Mouse (Mus musculus) neural tube, embryonic 12.5 days (tissue): ENCODE results near the gene Sstr2. TPM values are rescaled to one million over a fixed set of nuclear protein-coding genes. Genes with fewer than 3 reads are reported as not detected.
A peak's percentile ranks its signal among the peaks of the same experiment; 100 is the strongest.

Experiments
- ATAC-seq: fragments of 200-750 bp; cut with Nextera tagmentation; 2 replicates; pipeline ENCODE4 v1.8.0; 2017; ENCODE audit warnings: low read depth, mild to moderate bottlenecking, moderate TSS enrichment, moderate library complexity; ENCODE audit not compliant: low FRiP score
- H3K27ac ChIP-seq: fragments of 300-500 bp; sonication (generic); 2 replicates; pipeline ENCODE4 v1.5.1; 2016
- H3K27me3 ChIP-seq: fragments of 300-500 bp; sonication (generic); replicated peaks from 2 replicates; pipeline ENCODE4 v1.6.1; 2016; ENCODE audit warnings: mild to moderate bottlenecking
- H3K36me3 ChIP-seq: fragments of 300-500 bp; sonication (generic); 2 replicates; pipeline ENCODE4 v1.6.1; 2016; ENCODE audit warnings: mild to moderate bottlenecking
- H3K4me1 ChIP-seq: fragments of 300-500 bp; sonication (generic); 2 replicates; pipeline ENCODE4 v1.6.1; 2016
- H3K4me2 ChIP-seq: fragments of 300-500 bp; sonication (generic); replicated peaks from 2 replicates; pipeline ENCODE4 v1.6.1; 2016; ENCODE audit warnings: mild to moderate bottlenecking
- H3K4me3 ChIP-seq: fragments of 300-500 bp; sonication (generic); 2 replicates; pipeline ENCODE4 v1.5.1; 2016
- H3K9ac ChIP-seq: fragments of 300-500 bp; sonication (generic); 2 replicates; pipeline ENCODE4 v1.6.1; 2016; ENCODE audit warnings: mild to moderate bottlenecking
- H3K9me3 ChIP-seq: fragments of 300-500 bp; sonication (generic); 2 replicates; pipeline ENCODE4 v1.6.1; 2016; ENCODE audit warnings: mild to moderate bottlenecking
- WGBS: fragments of 180-500 bp; shearing (Covaris S2); methylation state at CpG from one replicate; pipeline ENCODE4 v1.1.7; 2016; 5-methylcytosine and 5-hydroxymethylcytosine counted together
- polyA plus RNA-seq: library from polyadenylated mRNA; unstranded; fragments of >200 nt; fragmentation: Nextera tagmentation; extraction: Ambion mirVana; gene quantifications from 2 replicates; pipeline ENCODE4 v1.2.1, GENCODE M21; 2016

Sstr2 gene
- polyA plus RNA-seq, 1 experiment from 2014 or later = 27.6 TPM

DNA sequence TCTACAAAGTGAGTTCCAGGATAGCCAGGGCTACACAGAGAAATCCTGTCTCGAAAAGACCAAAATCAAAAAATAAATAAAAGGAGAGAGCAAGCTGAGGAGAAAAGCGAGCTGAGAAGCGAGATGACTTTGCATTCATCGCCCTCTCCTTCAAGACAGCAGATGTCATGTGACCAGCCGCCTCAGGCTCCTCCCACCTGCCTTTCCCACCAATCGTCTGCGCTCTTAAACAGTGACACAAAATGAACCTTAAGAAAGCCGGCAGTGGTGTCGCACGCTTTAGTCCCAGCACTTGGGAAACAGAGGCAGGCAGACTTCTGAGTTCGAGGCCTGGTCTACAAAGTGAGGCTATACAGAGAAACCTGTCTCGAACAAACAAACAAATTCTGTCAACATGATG is 11.6 kb upstream of the Sstr2 start:
- Histone ChIP-seq H3K4me3 (no peak overlapping the region), H3K4me2 (no peak overlapping the region), H3K36me3 (no peaks in the 10 kb centered on the region), H3K9me3 (peaks cover 11% of the 10 kb centered on the region; the same call in 1 of the 2 replicates), H3K27me3 (no peaks in the 10 kb centered on the region), H3K27ac (no peak overlapping the region), H3K9ac (no peak overlapping the region), H3K4me1 (peaks cover 10% of the 10 kb centered on the region)
- 94% methylated on average over 12 of the region's 12 CpGs for WGBS
- no peak for ATAC-seq

GRCm38 (mm10) chr11:113609581-113609980 is 9.6 kb upstream of the Sstr2 start:
- Histone ChIP-seq H3K4me3 (no peak overlapping the region), H3K27ac (no peak overlapping the region), H3K9ac (no peak overlapping the region), H3K4me2 (no peak overlapping the region), H3K36me3 (no peaks in the 10 kb centered on the region), H3K9me3 (peaks cover 6% of the 10 kb centered on the region; the same call in 1 of the 2 replicates), H3K27me3 (no peaks in the 10 kb centered on the region), H3K4me1 (peaks cover 10% of the 10 kb centered on the region)
- 83% methylated on average over 5 of the region's 5 CpGs for WGBS
- ATAC-seq = no peak

DNA sequence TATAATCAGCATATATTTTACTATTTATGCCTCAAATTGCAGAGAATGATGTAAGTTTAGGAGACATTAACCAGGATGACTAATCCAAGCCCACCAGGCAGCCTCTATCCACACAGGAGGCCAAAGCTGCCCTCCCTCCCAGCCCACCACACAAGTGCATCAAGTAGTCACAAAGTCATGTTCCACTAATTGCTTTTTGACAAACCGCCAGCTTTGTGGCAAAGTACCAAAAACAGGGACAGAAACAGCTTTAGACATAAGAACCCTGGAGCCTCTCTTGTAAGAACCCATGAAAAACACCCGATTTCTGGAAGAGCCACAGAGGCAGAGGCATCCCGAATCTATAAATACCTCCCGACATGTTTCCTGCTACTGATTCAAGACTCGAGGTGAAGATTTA is 8.9 kb upstream of the Sstr2 start:
- WGBS = 74% methylated on average over 5 of the region's 5 CpGs
- no peak overlapping the region for H3K9ac ChIP-seq
- peaks cover 6% of the 10 kb centered on the region; the same call in 1 of the 2 replicates for H3K9me3 ChIP-seq
- peaks cover 10% of the 10 kb centered on the region for H3K4me1 ChIP-seq
- H3K36me3 ChIP-seq = no peaks in the 10 kb centered on the region
- H3K27me3 ChIP-seq = no peaks in the 10 kb centered on the region
- ATAC-seq = no peak
- no peak overlapping the region for H3K4me3 ChIP-seq
- H3K4me2 ChIP-seq = no peak overlapping the region
- no peak overlapping the region for H3K27ac ChIP-seq

DNA sequence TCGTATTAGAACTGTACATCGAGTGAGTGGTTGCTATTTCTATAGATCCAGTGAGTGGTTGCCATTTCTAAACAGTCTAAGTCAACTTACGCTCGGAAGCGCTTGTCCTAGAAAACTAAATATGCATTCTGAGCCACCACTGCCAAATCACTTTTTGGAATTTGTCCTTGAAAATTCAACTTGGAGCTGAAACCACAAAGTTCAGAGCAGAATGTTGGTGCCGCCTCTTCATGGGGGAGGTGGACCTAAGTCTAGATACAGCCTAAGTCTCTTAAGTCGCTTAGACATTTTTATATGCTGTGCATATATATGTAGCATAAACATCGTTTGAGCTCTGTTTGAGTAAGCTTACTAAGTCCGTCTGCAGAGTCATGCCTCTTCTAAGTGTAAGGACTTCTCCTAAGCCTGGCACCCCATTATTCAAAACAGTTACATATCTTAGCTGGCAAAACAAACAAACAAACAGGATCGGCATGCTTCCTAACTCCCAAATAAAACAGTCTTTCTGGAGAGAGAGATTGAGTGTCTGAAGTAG is 8.0 kb upstream of the Sstr2 start:
- whole genome bisulfite sequencing = 89% methylated on average over 10 of the region's 10 CpGs
- peak overlapping the region; percentile 41; the same call in 1 of the 2 replicates for H3K4me2 ChIP-seq
- H3K27ac ChIP-seq = peak overlapping the region; percentile 68; the same call in 1 of the 2 replicates

GRCm38 (mm10) chr11:113611664-113612611 is 7.2 kb upstream of the Sstr2 start:
- Histone ChIP-seq H3K9me3 (0 out of 2 replicates have a peak, but pooled peaks cover under 1% of the 10 kb centered on the region), H3K36me3 (no peaks in the 10 kb centered on the region), H3K4me2 (peak overlapping the region; percentile 41), H3K4me1 (peaks cover 10% of the 10 kb centered on the region), H3K27ac (peak overlapping the region; percentile 68), H3K27me3 (no peaks in the 10 kb centered on the region), H3K9ac (0 out of 2 replicates have a peak overlapping the region, but pooled peaks have one; percentile 26), H3K4me3 (no peak overlapping the region)
- WGBS = 9% methylated on average over 24 of the region's 24 CpGs
- peak; percentile 89 for ATAC-seq

More for the DNA sequence above, 8.0 kb upstream of the Sstr2 start:
- H3K9me3 ChIP-seq = peaks cover 5% of the 10 kb centered on the region; the same call in 1 of the 2 replicates
- peaks cover 10% of the 10 kb centered on the region for H3K4me1 ChIP-seq
- no peaks in the 10 kb centered on the region for H3K36me3 ChIP-seq
- no peaks in the 10 kb centered on the region for H3K27me3 ChIP-seq
- H3K4me3 ChIP-seq = no peak overlapping the region
- ATAC-seq = no peak
- H3K9ac ChIP-seq = no peak overlapping the region

DNA sequence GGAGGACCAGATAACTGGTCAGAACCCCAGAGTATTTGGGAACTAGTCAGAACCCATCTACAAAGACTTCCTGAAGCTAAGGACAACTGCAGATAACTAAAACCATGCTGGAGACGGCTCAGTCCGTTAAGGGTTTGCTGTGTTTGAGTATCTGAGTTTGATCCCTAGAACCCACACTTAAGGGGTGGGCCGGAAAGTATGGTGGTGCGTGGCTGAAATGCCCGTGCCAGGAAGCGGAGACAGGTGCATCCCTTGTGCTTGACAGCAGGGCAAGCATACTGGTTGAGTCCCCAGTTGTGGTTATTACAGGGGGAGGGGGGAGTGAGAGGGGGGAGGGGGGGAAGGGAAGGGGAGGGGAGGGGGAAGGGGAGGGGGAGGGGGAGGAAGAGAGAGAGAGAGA is 4.7 kb upstream of the Sstr2 start:
- H3K4me2 ChIP-seq = no peak overlapping the region
- no peak overlapping the region for H3K9ac ChIP-seq
- H3K27me3 ChIP-seq = peaks cover 18% of the 10 kb centered on the region
- WGBS = 87% methylated on average over 6 of the region's 6 CpGs
- no peak overlapping the region for H3K27ac ChIP-seq
- no peak overlapping the region for H3K4me3 ChIP-seq
- H3K4me1 ChIP-seq = peaks cover 31% of the 10 kb centered on the region
- no peaks in the 10 kb centered on the region for H3K36me3 ChIP-seq
- no peak for ATAC-seq
- H3K9me3 ChIP-seq = no peaks in the 10 kb centered on the region

DNA sequence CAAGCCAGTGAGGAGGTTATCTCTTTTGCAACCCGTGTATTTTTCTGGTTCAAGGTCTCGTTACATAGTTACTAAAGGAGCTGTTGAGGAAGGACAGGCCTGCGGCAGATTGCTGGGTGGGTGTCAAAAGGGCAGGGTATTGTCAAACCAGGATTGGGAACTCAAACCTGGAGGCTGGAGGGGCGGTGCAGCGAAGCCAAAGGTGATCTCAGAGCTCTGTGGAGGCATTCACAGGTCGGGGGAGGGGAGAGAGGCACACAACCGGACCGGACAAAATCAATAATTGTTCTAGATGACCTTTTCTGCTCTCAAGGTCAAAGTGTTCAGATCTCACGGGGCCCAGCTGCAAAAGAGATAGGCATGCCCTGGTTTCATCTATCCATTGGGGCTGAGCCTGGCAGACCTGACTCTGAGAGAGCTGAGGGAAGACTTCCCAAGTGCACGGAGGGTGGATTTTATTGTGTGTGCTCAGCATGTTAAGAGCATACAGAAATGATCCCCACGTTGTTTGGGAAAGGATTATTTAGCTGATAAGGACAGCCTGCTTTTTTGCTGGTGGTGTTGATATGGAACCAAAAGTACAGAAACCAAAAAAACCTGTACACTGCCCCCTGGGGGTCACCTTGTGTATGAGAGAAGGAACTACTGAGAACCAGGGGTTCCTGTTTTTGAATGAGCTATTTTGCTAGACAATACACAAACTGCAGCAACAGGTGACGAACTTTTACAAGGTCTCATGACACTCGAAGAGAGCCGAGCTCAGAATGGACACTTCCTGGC is 1.8 kb upstream of the Sstr2 start:
- peaks cover 33% of the 10 kb centered on the region for H3K27me3 ChIP-seq
- 44% methylated on average over 14 of the region's 14 CpGs for WGBS
- no peak for ATAC-seq

GRCm38 (mm10) chr11:113618303-113618671 is 855 bp upstream of the Sstr2 start:
- WGBS = 22% methylated on average over 4 of the region's 4 CpGs
- no peaks in the 10 kb centered on the region for H3K9me3 ChIP-seq
- no peaks in the 10 kb centered on the region for H3K36me3 ChIP-seq
- peak overlapping the region; percentile 69; the same call in 1 of the 2 replicates for H3K9ac ChIP-seq
- peak overlapping the region; percentile 94 for H3K4me2 ChIP-seq
- H3K27ac ChIP-seq = no peak overlapping the region
- peaks cover 33% of the 10 kb centered on the region for H3K27me3 ChIP-seq
- no peak for ATAC-seq
- peak overlapping the region; percentile 48; the same call in 1 of the 2 replicates for H3K4me3 ChIP-seq
- H3K4me1 ChIP-seq = peaks cover 41% of the 10 kb centered on the region

More for the DNA sequence above, 1.8 kb upstream of the Sstr2 start:
- Histone ChIP-seq H3K4me3 (no peak overlapping the region), H3K36me3 (no peaks in the 10 kb centered on the region), H3K4me2 (peak overlapping the region; percentile 94; the same call in 1 of the 2 replicates), H3K9me3 (no peaks in the 10 kb centered on the region), H3K9ac (no peak overlapping the region), H3K27ac (no peak overlapping the region), H3K4me1 (peaks cover 42% of the 10 kb centered on the region)

DNA sequence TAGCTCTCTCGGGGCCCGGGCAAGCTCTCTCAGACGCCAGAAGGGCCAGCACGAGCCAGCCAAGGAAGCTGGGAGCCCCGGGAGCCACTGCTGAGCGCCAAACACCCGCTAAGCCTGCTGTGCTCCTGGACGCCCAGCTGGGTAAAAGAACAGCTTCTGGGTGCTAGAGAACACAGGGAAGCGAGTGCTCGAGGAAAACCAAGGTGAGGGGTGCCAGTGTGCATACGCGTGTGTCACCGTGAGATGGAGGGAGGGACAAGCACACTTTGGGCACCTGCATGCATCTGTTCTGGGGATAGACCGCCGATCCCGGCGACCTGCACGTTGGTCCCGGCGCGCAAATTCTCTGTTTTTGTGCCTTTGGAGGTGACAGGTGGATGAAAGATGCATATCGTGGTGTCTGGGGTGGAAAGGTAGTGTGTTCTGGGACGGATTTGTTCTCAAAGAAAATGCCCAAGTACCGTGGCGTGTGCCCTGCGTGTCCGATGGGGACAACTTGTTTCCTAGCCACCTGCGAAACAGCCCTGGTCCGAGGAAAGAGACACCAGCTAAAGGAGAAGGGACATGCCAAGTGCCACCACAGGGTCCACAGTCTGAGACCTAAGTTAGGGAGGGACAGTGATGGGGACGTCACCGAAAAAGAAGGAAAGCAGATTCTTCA is 408 bp downstream of the Sstr2 start:
- Histone ChIP-seq H3K27ac (no peak overlapping the region), H3K36me3 (peaks cover 6% of the 10 kb centered on the region), H3K9ac (peak overlapping the region; percentile 69), H3K9me3 (no peaks in the 10 kb centered on the region), H3K4me1 (peaks cover 41% of the 10 kb centered on the region), H3K4me2 (peak overlapping the region; percentile 94), H3K27me3 (peaks cover 33% of the 10 kb centered on the region), H3K4me3 (peak overlapping the region; percentile 48)
- WGBS = 2% methylated on average over 31 of the region's 31 CpGs
- peak; percentile 24; the same call in 1 of the 2 replicates for ATAC-seq

GRCm38 (mm10) chr11:113621001-113621400 is 1.9 kb downstream of the Sstr2 start:
- Histone ChIP-seq H3K9ac (peak overlapping the region; percentile 69; the same call in 1 of the 2 replicates), H3K27ac (no peak overlapping the region), H3K9me3 (no peaks in the 10 kb centered on the region), H3K36me3 (peaks cover 16% of the 10 kb centered on the region), H3K4me1 (peaks cover 41% of the 10 kb centered on the region), H3K4me3 (peak overlapping the region; percentile 48; the same call in 1 of the 2 replicates), H3K4me2 (peak overlapping the region; percentile 94), H3K27me3 (peaks cover 33% of the 10 kb centered on the region)
- 60% methylated on average over 2 of the region's 2 CpGs for WGBS
- no peak for ATAC-seq

DNA sequence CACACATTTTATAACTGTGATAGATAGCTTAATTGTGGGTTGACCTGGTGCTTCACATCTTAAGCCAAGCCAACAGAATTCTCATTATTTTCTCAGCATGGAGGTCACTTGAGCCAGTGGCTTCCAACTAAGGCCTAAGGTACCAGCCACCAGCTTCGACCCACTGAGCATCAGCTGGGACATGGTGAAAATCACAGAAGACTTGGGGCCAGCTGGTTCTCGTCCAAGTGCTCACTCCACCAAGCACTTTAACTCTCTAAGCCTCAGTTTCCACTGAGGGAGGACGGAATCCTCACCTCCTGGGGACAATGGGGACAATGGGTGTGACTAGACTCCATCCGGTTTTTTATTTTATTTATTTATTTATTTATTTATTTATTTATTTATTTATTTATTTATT is 2.9 kb downstream of the Sstr2 start:
- no peak overlapping the region for H3K4me3 ChIP-seq
- no peak for ATAC-seq
- no peak overlapping the region for H3K27ac ChIP-seq
- no peak overlapping the region for H3K9ac ChIP-seq
- peaks cover 16% of the 10 kb centered on the region for H3K36me3 ChIP-seq
- 90% methylated on average over 4 of the region's 4 CpGs for WGBS
- peaks cover 41% of the 10 kb centered on the region for H3K4me1 ChIP-seq
- no peak overlapping the region for H3K4me2 ChIP-seq
- peaks cover 33% of the 10 kb centered on the region for H3K27me3 ChIP-seq
- no peaks in the 10 kb centered on the region for H3K9me3 ChIP-seq
